Mouse (Mus musculus): ENCODE measurements around the gene Cfap58.

- TF ChIP-seq POLR2A (IDR thresholded peaks at IDR 0.05; ENCODE audit: insufficient read length, low read depth) = no peak
- TF ChIP-seq MAX (IDR thresholded peaks at IDR 0.05; ENCODE audit: low read depth) = no peak
- no peak for TF ChIP-seq TCF12 (IDR thresholded peaks at IDR 0.05; ENCODE audit: insufficient read depth, poor library complexity, severe bottlenecking)
- TF ChIP-seq MYOG (IDR thresholded peaks at IDR 0.05; ENCODE audit: control insufficient read depth in 1 of 3, insufficient read depth in 1 of 3, insufficient read length in 2 of 3, low read depth in 2 of 3) = no peak
- no peak for TF ChIP-seq CEBPB (IDR thresholded peaks at IDR 0.05; ENCODE audit: insufficient read depth, poor library complexity, severe bottlenecking)
Measured at GRCm38 (mm10) chr19:47989575-47989891, 52.1 kb downstream of the Cfap58 start.

Data from myocyte (in vitro differentiated cells).